Comparison of ENCODE assay signal across 8 mouse cellular contexts in genomic region chr5:24598570-24599006, GRCm38 (mm10). TPM values are rescaled to one million over a fixed set of nuclear protein-coding genes. Genes with fewer than 3 reads are reported as not detected.
DNase-seq lines count a peak whose midpoint lies in the region; ATAC-seq and TF ChIP-seq lines count a peak whose summit lies in the region.

No protein-coding gene starts in this region.

- H3K79me2 ChIP-seq in MEL (ENCODE audit: control insufficient read depth, insufficient read depth, low read length, poor library complexity): no peaks in the 10 kb centered on the region; the same call in 1 of the 2 replicates

- peak; percentile 32 for ATAC-seq in kidney, embryonic 14.5 days (ENCODE audit: low FRiP score, low TSS enrichment)

- H3K9me3 ChIP-seq in MEL (replicated peaks; ENCODE audit: insufficient read depth, low read length): no peaks in the 10 kb centered on the region
- no peaks in the 10 kb centered on the region for H3K9me3 ChIP-seq in kidney, embryonic 14.5 days (ENCODE audit: control insufficient read depth, low read length)

- TF ChIP-seq RAD21 in MEL (IDR thresholded peaks at IDR 0.05; ENCODE audit: low read depth, low read length): peak; percentile 8

- H3K9ac ChIP-seq in MEL (ENCODE audit: control insufficient read depth, low read depth, low read length, poor library complexity, severe bottlenecking): peak overlapping the region; percentile 47; the same call in 1 of the 2 replicates
- peak overlapping the region; percentile 59; the same call in 1 of the 2 replicates for H3K9ac ChIP-seq in kidney, embryonic 14.5 days (ENCODE audit: low read depth, low read length)

- under 1% methylated on average over 40 of the region's 41 CpGs for WGBS in kidney, embryonic 14.5 days
- 1% methylated on average over 41 of the region's 41 CpGs for WGBS in small intestine, adult 2 months

- H3K4me2 ChIP-seq in kidney, embryonic 14.5 days (replicated peaks; ENCODE audit: low read depth, low read length): peak overlapping the region; percentile 96

- H3K4me1 ChIP-seq in MEL (ENCODE audit: control insufficient read depth in 1 of 2, insufficient read depth in 2 of 2, low read length in 2 of 2): peaks cover 2 to 7% of the 10 kb centered on the region in 2 experiments; a peak in 2 of 4 replicates
- H3K4me1 ChIP-seq in kidney, embryonic 14.5 days (ENCODE audit: control insufficient read depth, insufficient read depth, low read length): peaks cover 37% of the 10 kb centered on the region
- peaks cover 20% of the 10 kb centered on the region for H3K4me1 ChIP-seq in small intestine, adult 2 months (ENCODE audit: control insufficient read depth, insufficient read depth, insufficient read length, low read length)

- no peak for TF ChIP-seq EP300 in MEL (IDR thresholded peaks at IDR 0.05; ENCODE audit: low read depth in 1 of 2, low read length in 2 of 2)

- H3K36me3 ChIP-seq in MEL (ENCODE audit: control insufficient read depth in 1 of 2, insufficient read depth in 2 of 2, low read length in 2 of 2): no peaks in the 10 kb centered on the region
- H3K36me3 ChIP-seq in kidney, embryonic 14.5 days (ENCODE audit: control insufficient read depth, insufficient read depth, low read length): peaks cover 20% of the 10 kb centered on the region
- H3K36me3 ChIP-seq in small intestine, adult 2 months (ENCODE audit: control insufficient read depth, insufficient read depth, low read length): peaks cover 4% of the 10 kb centered on the region; the same call in 1 of the 2 replicates

- peak overlapping the region; percentile 19 to 28; a peak in 3 of 4 replicates for H3K4me3 ChIP-seq in MEL (ENCODE audit: control insufficient read depth in 1 of 2, insufficient read depth in 1 of 2, low read depth in 2 of 2, low read length in 2 of 2)
- peak overlapping the region; percentile 49 for H3K4me3 ChIP-seq in kidney, embryonic 14.5 days (ENCODE audit: low read length)
- H3K4me3 ChIP-seq in small intestine, adult 2 months (ENCODE audit: low read depth, low read length): peak overlapping the region; percentile 53

- H3K27ac ChIP-seq in MEL (ENCODE audit: control insufficient read depth, low read depth, low read length): no peak overlapping the region
- H3K27ac ChIP-seq in kidney, embryonic 14.5 days (ENCODE audit: low read depth, low read length): no peak overlapping the region
- no peak overlapping the region for H3K27ac ChIP-seq in small intestine, adult 2 months (ENCODE audit: insufficient read depth, low read depth, low read length)

- peaks cover 22 to 36% of the 10 kb centered on the region in 2 experiments for H3K27me3 ChIP-seq in MEL (ENCODE audit: control insufficient read depth in 1 of 2, insufficient read depth in 2 of 2, low read length in 2 of 2)
- no peaks in the 10 kb centered on the region for H3K27me3 ChIP-seq in kidney, embryonic 14.5 days (ENCODE audit: control insufficient read depth, insufficient read depth, low read length)
- H3K27me3 ChIP-seq in small intestine, adult 2 months (ENCODE audit: control insufficient read depth, insufficient read depth, low read length): peaks cover 22% of the 10 kb centered on the region

- peak in 1 of 2 experiments; percentile 39; a peak in 1 of 4 replicates for TF ChIP-seq POLR2A in MEL (IDR thresholded peaks at IDR 0.05; ENCODE audit: control insufficient read depth in 1 of 2, insufficient read depth in 1 of 2, low read depth in 1 of 2, low read length in 2 of 2, poor library complexity in 1 of 2)
- no peak for TF ChIP-seq POLR2A in small intestine, adult 2 months (IDR thresholded peaks at IDR 0.05; ENCODE audit: low read depth, low read length)

- peak in 2 of 3 experiments; percentile 71 to 91; a peak in 5 of 6 replicates for TF ChIP-seq CTCF in MEL (IDR thresholded peaks at IDR 0.05 in 2 of 3, conservative IDR thresholded peaks at IDR 0.05 in 1 of 3; ENCODE audit: control insufficient read depth in 1 of 3, insufficient read depth in 1 of 3, low read depth in 2 of 3, low read length in 3 of 3, poor library complexity in 1 of 3, severe bottlenecking in 1 of 3)
- peak; percentile 30; the same call in 1 of the 2 replicates for TF ChIP-seq CTCF in small intestine, adult 2 months (IDR thresholded peaks at IDR 0.05; ENCODE audit: extremely low read depth, insufficient read length, insufficient replicate concordance, low read depth, low read length)

- peak; percentile 80 to 84 for DNase-seq in B cell, adult 2 months
- DNase-seq in MEL (ENCODE audit: low read depth, low spot score): peak; percentile 56
- DNase-seq in embryo, embryonic 10.5 days (ENCODE audit: low spot score): peak; percentile 75
- peak; percentile 60 to 62 for DNase-seq in heart, adult 9 months (ENCODE audit: low spot score in 2 of 2)
- peak; percentile 70 for DNase-seq in lung, postnatal 14 days
- DNase-seq in layer of hippocampus, adult 11-12 months (ENCODE audit: low spot score): no peak

TF ChIP-seq in MEL, 35 proteins besides CTCF, POLR2A, EP300 and RAD21:
- no peak for TF ChIP-seq MYB (IDR thresholded peaks at IDR 0.05; ENCODE audit: low read depth, low read length)
- TF ChIP-seq MAZ (IDR thresholded peaks at IDR 0.05; ENCODE audit: low read depth, low read length): peak; percentile 65; the same call in 1 of the 2 replicates
- TF ChIP-seq SMC3 (IDR thresholded peaks at IDR 0.05; ENCODE audit: low read depth, low read length): peak; percentile 39; the same call in 1 of the 2 replicates

RNA-seq across cellular contexts. Expression of gene Chpf2, which starts 12.0 kb away (rescaled TPM):
- total RNA-seq in MEL (2012; rRNA removed): 37.1 and 37.9 TPM in 2 replicates
- polyA plus RNA-seq in MEL (2012; ENCODE audit: insufficient read depth in 1 of 2, insufficient read length in 2 of 2, low read depth in 1 of 2, low replicate concordance in 2 of 2, missing spikeins in 1 of 2): 10 to 100 TPM in 1 of 2 experiments, not detected in 1; 39.7 TPM
- 8.3 and 11.0 TPM in 2 replicates for polyA plus RNA-seq in kidney, embryonic 14.5 days (2014; fragmentation: Nextera tagmentation; extraction: Ambion mirVana)
- 19.9 and 25.7 TPM in 2 replicates for polyA plus RNA-seq in small intestine, adult 2 months (2012; rRNA removed)

RNA-seq across cellular contexts. Expression of gene Abcf2, which starts 21.3 kb away (rescaled TPM):
- total RNA-seq in MEL (2012; rRNA removed): 228 and 257 TPM in 2 replicates
- 100 to 1,000 TPM in 1 of 2 experiments, not detected in 1; 244 TPM for polyA plus RNA-seq in MEL (2012; ENCODE audit: insufficient read depth in 1 of 2, insufficient read length in 2 of 2, low read depth in 1 of 2, low replicate concordance in 2 of 2, missing spikeins in 1 of 2)
- 102 and 121 TPM in 2 replicates for polyA plus RNA-seq in kidney, embryonic 14.5 days (2014; fragmentation: Nextera tagmentation; extraction: Ambion mirVana)
- polyA plus RNA-seq in small intestine, adult 2 months (2012; rRNA removed): 20.4 and 32.3 TPM in 2 replicates

RNA-seq across cellular contexts. Expression of gene Smarcd3, which starts 25.6 kb away (rescaled TPM):
- total RNA-seq in MEL (2012; rRNA removed): 2.1 and 2.7 TPM in 2 replicates
- polyA plus RNA-seq in MEL (2012; ENCODE audit: insufficient read depth in 1 of 2, insufficient read length in 2 of 2, low read depth in 1 of 2, low replicate concordance in 2 of 2, missing spikeins in 1 of 2): 10 to 100 TPM in 1 of 2 experiments, not detected in 1; 16.5 TPM
- polyA plus RNA-seq in kidney, embryonic 14.5 days (2014; fragmentation: Nextera tagmentation; extraction: Ambion mirVana): 40.4 and 41.1 TPM in 2 replicates
- polyA plus RNA-seq in small intestine, adult 2 months (2012; rRNA removed): 8.5 and 9.0 TPM in 2 replicates

RNA-seq across cellular contexts. Expression of gene 4931409K22Rik, which starts 42.0 kb away (rescaled TPM):
- total RNA-seq in MEL (2012; rRNA removed): not detected in 2 replicates
- polyA plus RNA-seq in MEL (2012; ENCODE audit: insufficient read depth in 1 of 2, insufficient read length in 2 of 2, low read depth in 1 of 2, low replicate concordance in 2 of 2, missing spikeins in 1 of 2): not detected
- 0.26 and 0.34 TPM in 2 replicates for polyA plus RNA-seq in kidney, embryonic 14.5 days (2014; fragmentation: Nextera tagmentation; extraction: Ambion mirVana)
- not detected in 2 replicates for polyA plus RNA-seq in small intestine, adult 2 months (2012; rRNA removed)

RNA-seq across cellular contexts. Expression of gene Asb10, which starts 57.8 kb away (rescaled TPM):
- 0.12 and 0.13 TPM in 2 replicates for total RNA-seq in MEL (2012; rRNA removed)
- polyA plus RNA-seq in MEL (2012; ENCODE audit: insufficient read depth in 1 of 2, insufficient read length in 2 of 2, low read depth in 1 of 2, low replicate concordance in 2 of 2, missing spikeins in 1 of 2): under 1 TPM in 1 of 2 experiments, not detected in 1; 0.32 TPM
- polyA plus RNA-seq in kidney, embryonic 14.5 days (2014; fragmentation: Nextera tagmentation; extraction: Ambion mirVana): 0.54 and 0.91 TPM in 2 replicates
- polyA plus RNA-seq in small intestine, adult 2 months (2012; rRNA removed): 0.42 and 0.47 TPM in 2 replicates
